Mouse (Mus musculus): ENCODE measurements around the gene Anxa2. TPM values are rescaled to one million over a fixed set of nuclear protein-coding genes. Genes with fewer than 3 reads are reported as not detected.

Anxa2 gene
- polyA plus RNA-seq (2021; fragmentation: Nextera tagmentation), result 28.0 and 38.9 TPM in 2 replicates
- long read RNA-seq, experiment 1, transcript Anxa2-201 (13 exons, 1,447 nt), result major isoform, 41 of 41 reads
- long read RNA-seq, experiment 1, partial matches to known transcripts, result 0 of 41 reads
- long read RNA-seq, experiment 1, other reads (novel, unspliced or antisense), result 0 of 41 reads
- long read RNA-seq, experiment 2, transcript Anxa2-201 (13 exons, 1,447 nt), result major isoform, 32 of 39 reads
- long read RNA-seq, experiment 2, partial matches to known transcripts, result 6 of 39 reads
- long read RNA-seq, experiment 2, other reads (novel, unspliced or antisense), result 1 of 39 reads

DNA sequence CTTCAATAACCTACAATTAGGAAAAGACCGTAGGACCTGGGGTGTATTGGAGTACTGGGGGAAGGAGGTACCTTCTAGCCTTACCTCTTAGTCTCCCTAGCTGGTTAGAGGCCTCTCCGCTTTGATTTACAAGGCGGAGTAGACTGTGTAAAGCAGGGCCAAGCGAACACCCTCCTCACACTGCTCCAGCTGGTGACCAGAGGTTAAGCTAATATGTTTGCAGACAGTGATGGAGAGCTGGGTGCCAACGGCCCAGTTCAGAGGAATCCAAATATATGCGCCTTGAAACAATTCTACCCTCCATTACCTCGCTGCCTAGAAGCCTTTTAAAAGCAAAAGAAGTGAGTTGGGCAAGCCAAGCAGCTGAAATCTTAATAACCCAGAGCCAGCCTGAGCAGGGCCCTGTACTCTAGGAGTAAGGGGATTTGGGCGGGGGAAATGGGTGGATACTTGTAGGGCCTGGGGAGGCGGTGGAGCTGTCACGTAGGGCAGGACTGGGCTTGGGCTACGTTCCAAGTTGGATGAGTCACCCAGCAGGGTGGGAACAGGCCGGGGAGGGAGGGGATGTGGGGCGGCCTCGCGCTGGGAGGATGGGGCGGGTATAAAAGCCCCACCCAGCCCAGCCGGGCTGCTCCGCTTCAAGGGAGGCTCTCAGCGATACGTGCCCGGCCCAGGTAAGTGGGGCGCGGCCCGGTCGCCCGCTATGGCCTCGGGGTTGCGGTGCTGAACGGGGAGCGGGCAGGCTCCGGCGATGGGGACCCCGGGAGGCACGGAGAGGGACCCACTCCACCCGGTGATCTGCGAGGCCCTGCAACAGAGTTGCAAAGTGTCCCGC lies at the start of gene Anxa2:
Gene Anxa2 (plus strand): TSS at position 555 of the 835 bp plus-strand sequence.

Other genes with a start within 250 kb of the Anxa2 start
- gene Ice2, start 55.7 kb upstream of the Anxa2 start, polyA plus RNA-seq (2021; fragmentation: Nextera tagmentation), result 3.2 and 4.0 TPM in 2 replicates

All from left cerebral cortex, adult 6 months (tissue).